Mouse (Mus musculus) myocyte (in vitro differentiated cells): ENCODE data around the gene Prkcsh.

Source experiments
- MAX ChIP-seq: IDR thresholded peaks from one replicate; pipeline ENCODE4 v1.6.1; 2011; ENCODE audit warnings: low read depth, mild to moderate bottlenecking, control low read depth
- MYOD1 ChIP-seq, 3 experiments: IDR thresholded peaks; one replicate each; pipeline ENCODE4 v1.6.1; 2011; ENCODE audit warnings: control low read depth in 2 of 3, low read depth in 2 of 3, mild to moderate bottlenecking in 2 of 3, moderate library complexity in 1 of 3; ENCODE audit not compliant: insufficient read length in 2 of 3, control insufficient read depth in 1 of 3
- MYOG ChIP-seq, 3 experiments: IDR thresholded peaks; one replicate each; pipeline ENCODE4 v1.6.1; 2011; ENCODE audit warnings: control low read depth in 2 of 3, low read depth in 2 of 3, mild to moderate bottlenecking in 2 of 3; ENCODE audit not compliant: insufficient read length in 2 of 3, control insufficient read depth in 1 of 3, insufficient read depth in 1 of 3
- POLR2A ChIP-seq: IDR thresholded peaks from one replicate; pipeline ENCODE4 v1.6.1; 2011; ENCODE audit warnings: low read depth, mild to moderate bottlenecking, control low read depth, moderate library complexity; ENCODE audit not compliant: insufficient read length
- POLR2AphosphoS2 ChIP-seq: IDR thresholded peaks from one replicate; pipeline ENCODE4 v1.6.1; 2011; ENCODE audit warnings: low read depth, control low read depth; ENCODE audit not compliant: insufficient read length
- SRF ChIP-seq: IDR thresholded peaks from one replicate; pipeline ENCODE4 v1.6.1; 2011; ENCODE audit warnings: low read depth; ENCODE audit not compliant: control insufficient read depth, insufficient read length

DNA sequence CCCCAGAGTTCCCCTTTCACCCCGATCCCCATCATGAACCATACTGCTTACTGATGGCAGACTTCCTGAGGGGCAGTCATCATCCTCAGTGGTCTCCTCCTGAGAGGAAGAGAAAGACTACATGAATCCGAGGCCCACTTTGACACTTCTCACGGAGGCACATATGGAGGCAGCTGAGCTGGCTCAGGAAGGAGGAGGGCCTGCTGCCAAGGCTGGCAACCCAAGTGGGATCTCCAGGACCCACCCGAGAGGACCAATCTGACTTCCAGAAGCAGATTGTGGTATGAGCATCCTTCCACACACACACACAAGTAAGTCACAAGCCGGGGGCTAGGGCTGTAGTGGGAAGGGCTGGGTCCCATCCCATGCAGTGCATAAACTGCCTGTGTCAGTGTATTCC, 25.3 kb upstream of the Prkcsh start:
- TF ChIP-seq POLR2A (no peak), POLR2AphosphoS2 (no peak), MYOG (IDR thresholded peaks at IDR 0.05; ENCODE audit: control insufficient read depth in 1 of 3, insufficient read depth in 1 of 3, insufficient read length in 2 of 3, low read depth in 2 of 3) (no peak), MAX (no peak), SRF (no peak), MYOD1 (IDR thresholded peaks at IDR 0.05; ENCODE audit: control insufficient read depth in 1 of 3, insufficient read length in 2 of 3, low read depth in 2 of 3) (no peak)
